Mouse (Mus musculus) erythroblast, embryonic 14.5 days (primary cell): Measurements from ENCODE around the gene Zfp553.

ENCODE experiments used
- GATA1 ChIP-seq: IDR thresholded peaks from 2 replicates; pipeline ENCODE4 v1.6.1; 2012; ENCODE audit warnings: low read length, inconsistent platforms, mixed read lengths
- TAL1 ChIP-seq: IDR thresholded peaks from 3 replicates; pipeline ENCODE4 v1.6.1; 2012; ENCODE audit warnings: low read length, inconsistent platforms, mixed read lengths

- TF ChIP-seq TAL1 (no peak), GATA1 (no peak)
Measured at GRCm38 (mm10) chr7:127194633-127195029, 38.2 kb upstream of the Zfp553 start.
